Mouse (Mus musculus) frontal cortex, postnatal 25 days (tissue): ENCODE data around the gene Ugt1a6a.
"Not testable (repeated sequence)": the region's sequence is repeated elsewhere in the genome, so short reads cannot be mapped to it uniquely, and the experiment has no call there.

ENCODE experiments used
- DNase-seq, 2 experiments: peaks; one replicate each; pipeline ENCODE4 v3.0.0; 2022; ENCODE audit warnings: low spot score in 2 of 2

Gene Ugt1a6a

GRCm38 (mm10) chr1:88134457-88135011 is at the start of gene Ugt1a6a:
Ugt1a6a (plus strand) TSS chr1:88134809.
- not testable (repeated sequence) for DNase-seq

GRCm38 (mm10) chr1:88086125-88086524 is 48.5 kb upstream of the Ugt1a6a start:
- no peak for DNase-seq

- no peak for DNase-seq
Measured at GRCm38 (mm10) chr1:88087513-88087912, 47.1 kb upstream of the Ugt1a6a start, which contains the start of gene Ugt1a8. Ugt1a8 (plus strand) TSS chr1:88087813.

DNA sequence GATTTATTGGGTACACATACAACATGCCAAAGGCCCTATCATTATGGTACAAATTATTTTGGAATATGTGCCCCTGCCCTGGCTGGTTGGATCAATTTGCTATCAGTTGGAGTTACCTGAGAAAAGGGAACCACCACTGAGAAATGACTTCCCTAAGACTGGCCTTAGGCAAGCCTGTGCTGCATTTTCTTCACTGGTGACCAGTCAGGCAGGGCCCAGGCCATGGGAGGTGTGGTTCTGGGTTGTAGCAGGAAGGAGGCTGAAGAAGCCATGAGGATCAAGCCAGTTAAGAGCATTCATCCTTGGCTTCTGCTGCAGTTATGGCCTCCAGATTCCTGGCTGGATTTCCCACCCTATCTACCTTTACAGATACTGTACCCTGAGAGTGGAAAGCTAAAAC is 42.3 kb upstream of the Ugt1a6a start:
- DNase-seq, result no peak

- not testable (repeated sequence) for DNase-seq
Measured at GRCm38 (mm10) chr1:88094270-88094676, 40.3 kb upstream of the Ugt1a6a start.

DNA sequence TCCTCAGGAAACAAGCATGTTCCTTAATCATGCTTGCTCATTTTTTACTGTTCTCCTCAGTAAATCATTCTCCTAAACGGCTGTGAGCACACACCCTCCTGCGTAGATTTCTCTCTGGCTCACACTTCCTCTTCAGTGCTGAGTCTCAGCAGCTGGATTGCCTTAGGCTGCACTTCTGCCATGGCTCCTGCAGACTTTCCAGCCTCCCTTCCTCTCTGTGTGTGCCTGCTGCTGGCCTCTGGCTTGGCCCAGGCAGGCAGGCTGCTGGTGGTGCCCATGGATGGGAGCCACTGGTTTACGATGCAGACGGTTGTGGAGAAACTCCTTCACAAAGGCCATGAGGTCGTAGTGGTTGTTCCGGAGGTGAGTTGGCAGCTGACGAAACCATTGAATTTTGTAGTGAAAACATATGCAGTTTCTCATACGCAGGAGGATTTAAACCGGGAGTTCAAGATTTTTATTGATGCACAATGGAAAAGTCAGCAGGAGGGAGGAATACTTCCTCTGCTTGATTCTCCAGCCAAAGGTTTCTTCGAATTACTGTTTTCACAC is 39.6 kb upstream of the Ugt1a6a start, which contains the start of gene Ugt1a7c:
Gene Ugt1a7c, plus strand, starts transcription at position 122 of the 552 bp plus-strand sequence.
- DNase-seq, result no peak

- not testable (repeated sequence) for DNase-seq
Measured at GRCm38 (mm10) chr1:88098546-88098945, 36.1 kb upstream of the Ugt1a6a start.

- DNase-seq, result not testable (repeated sequence)
Measured at GRCm38 (mm10) chr1:88099691-88100090, 34.9 kb upstream of the Ugt1a6a start.

DNA sequence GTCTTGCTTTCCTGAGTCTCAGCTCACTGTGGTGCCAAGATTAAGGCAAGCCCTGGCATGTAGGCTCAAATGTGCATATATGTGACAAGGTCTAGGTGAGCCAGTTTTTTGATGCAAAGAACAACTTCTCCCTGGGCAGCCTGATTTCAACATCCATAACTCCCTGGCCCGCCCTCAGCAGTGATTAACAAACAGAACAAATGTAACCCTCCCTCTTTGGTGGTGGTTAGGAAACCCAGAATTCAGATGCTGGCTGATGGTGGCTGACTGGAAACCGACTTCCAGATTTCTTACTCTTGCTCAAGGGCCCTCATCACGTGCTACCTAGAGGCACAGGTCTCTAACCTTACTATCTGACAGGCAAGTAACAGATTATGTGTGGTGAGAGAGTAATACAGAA is 31.6 kb upstream of the Ugt1a6a start, which contains the start of gene Ugt1a6b:
Gene Ugt1a6b, plus strand, starts transcription at position 234 of the 400 bp plus-strand sequence.
- not testable (repeated sequence) for DNase-seq

- not testable (repeated sequence) for DNase-seq
Measured at GRCm38 (mm10) chr1:88103697-88104468, 30.7 kb upstream of the Ugt1a6a start.

DNA sequence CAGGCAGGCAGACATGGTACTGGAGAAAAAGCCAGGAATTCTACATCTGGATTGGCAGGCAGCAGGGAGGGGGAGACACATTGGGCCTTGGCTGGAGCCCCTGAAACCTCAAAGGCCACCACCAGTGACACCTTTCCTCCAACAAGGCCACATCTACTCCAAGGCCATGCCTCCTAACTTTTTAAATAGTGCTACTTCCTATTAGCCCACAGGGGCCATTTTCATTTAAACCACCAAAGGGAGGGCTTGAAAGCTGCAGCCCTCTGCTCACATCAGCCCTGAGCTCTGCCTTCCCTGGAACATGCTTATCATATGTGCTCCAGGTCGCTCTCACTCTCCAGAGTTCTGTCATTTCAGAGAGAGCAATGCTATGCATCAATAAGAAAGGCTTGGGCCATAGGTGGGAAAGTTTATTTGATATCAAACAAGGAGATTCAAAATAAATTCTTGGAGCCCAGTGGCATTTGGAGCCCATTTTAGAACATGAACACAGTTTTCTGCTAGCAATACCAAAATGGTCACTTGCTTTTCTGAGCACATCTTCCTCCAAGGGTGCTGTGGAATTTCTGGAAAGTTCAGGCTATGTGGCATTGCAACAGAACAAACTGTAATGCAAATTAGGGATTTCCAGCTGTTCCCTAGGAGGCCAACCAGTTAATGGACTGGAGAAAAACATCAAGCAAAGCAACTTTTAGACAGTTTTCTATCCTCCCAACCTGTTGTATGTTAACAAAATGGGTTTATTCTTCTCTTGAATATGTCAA is 29.8 kb upstream of the Ugt1a6a start:
- no peak for DNase-seq

- no peak for DNase-seq
Measured at GRCm38 (mm10) chr1:88105656-88106055, 29.0 kb upstream of the Ugt1a6a start.

GRCm38 (mm10) chr1:88109027-88109557 is 25.5 kb upstream of the Ugt1a6a start:
- not testable (repeated sequence) for DNase-seq

- not testable (repeated sequence) for DNase-seq
Measured at GRCm38 (mm10) chr1:88109604-88110003, 25.0 kb upstream of the Ugt1a6a start.

DNA sequence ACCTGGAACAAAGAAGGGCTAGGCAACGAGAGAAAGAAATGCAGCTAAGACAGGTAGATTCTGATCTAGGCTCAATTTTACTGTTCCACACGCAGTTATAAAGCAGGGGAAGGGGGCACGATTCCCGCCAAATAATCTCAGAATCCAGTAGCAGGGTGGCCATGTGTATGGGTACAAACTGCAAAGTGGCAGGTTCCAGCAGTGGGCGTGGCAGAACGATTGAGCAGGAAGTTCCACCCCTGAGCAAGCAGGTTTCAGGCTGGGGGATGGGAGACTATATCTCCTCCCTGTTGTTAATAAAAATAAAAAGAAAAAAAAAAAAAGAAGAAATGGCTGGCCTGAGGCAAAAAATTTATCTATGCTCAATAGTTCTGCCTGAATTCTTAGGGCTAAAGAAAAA is 21.8 kb upstream of the Ugt1a6a start:
- not testable (repeated sequence) for DNase-seq

GRCm38 (mm10) chr1:88120550-88120949 is 14.1 kb upstream of the Ugt1a6a start:
- DNase-seq, result not testable (repeated sequence)

DNA sequence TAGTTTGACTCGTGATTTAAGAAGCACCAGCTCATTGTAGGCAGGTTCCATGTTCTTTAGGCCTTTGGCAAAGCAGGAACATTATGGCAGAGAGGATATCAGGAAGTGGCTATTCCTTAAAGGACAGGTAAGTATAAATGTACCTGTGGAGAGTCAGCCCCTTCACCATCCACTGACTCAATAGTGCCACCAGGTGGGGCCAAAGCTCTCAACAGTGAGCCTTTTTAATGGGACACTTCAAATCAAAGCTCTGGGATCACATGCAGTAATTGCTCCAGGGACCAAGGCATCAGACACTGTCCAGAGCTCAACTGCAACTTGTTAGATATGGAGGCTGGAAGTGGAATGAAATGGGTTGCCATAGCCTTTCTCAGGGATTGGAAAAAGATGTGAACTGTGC is 13.1 kb upstream of the Ugt1a6a start:
- DNase-seq, result not testable (repeated sequence)

- not testable (repeated sequence) for DNase-seq
Measured at GRCm38 (mm10) chr1:88125827-88126360, 8.7 kb upstream of the Ugt1a6a start.

DNA sequence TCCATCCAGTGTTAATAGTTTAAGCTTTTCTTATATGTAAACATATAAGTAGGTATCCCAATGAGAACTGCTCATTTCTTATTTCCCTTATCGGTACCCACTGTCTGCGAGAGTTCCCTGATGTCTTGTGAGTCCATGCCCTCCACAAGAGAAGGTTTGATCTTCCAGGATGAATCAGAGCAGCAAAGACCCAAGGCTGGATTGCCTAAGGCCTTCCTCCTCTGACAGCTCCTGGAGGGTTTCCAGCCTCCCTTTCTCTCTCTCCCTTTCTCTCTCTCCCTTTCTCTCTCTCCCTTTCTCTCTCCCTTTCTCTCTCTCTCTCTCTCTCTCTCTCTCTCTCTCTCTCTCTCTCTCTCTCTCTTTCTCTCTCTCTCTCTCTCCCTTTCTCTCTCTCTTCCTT is 5.5 kb upstream of the Ugt1a6a start:
- not testable (repeated sequence) for DNase-seq

DNA sequence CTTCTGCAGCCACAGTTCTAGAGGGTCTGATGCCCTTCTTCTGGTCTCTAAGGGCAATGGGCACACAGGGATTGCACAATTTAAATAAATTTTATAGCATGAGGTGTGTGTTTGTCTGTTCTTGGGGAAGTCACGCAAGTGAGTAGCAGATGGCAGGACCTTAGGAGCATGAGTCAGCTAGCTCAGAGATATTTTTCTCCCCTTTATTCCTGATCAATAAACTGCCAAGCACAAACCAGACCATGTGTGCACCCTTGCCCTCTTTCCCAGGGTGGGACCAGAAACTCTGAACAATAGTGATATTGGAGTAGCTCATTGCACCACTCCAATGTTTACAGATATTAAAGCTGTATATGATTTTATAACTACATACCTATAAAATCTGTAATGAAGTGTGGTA is 4.4 kb upstream of the Ugt1a6a start:
- not testable (repeated sequence) for DNase-seq

DNA sequence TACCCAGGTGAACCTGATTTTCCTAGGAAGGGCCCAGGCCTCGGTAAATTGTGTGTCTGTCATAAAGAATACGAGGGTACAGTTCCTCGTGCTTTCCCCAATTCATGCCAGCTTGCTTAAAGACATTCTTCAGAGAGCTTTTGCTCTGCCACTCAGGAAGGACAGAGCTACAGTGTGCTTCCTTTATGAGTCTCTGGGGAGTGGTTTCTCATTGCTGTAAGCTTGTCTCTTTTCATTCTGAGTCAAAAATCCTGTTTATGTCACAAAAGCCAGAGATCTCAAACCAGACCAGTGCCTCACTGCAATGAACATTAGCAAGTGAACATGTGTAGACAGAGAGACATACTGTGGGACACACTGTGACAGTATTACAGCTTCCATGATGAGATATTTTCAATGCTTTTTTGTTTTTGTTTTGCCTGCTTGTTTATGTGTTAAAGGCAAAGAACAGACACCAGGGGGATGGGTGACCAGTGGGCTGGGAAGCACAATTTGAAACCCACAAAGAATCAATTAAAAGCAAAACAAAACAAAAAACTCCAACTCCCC is 627 bp upstream of the Ugt1a6a start:
- no peak for DNase-seq
